8 mouse cellular contexts compared by ENCODE assay signal in genomic region chr11:119514967-119515636, GRCm38 (mm10). TPM values are rescaled to one million over a fixed set of nuclear protein-coding genes. Genes with fewer than 3 reads are reported as not detected.
A peak's percentile ranks its signal among the peaks of the same experiment; 100 is the strongest.
DNase-seq lines count a peak whose midpoint lies in the region; ATAC-seq and TF ChIP-seq lines count a peak whose summit lies in the region.

No protein-coding gene starts in this region.

- DNase-seq in kidney, postnatal 4 days: peak; percentile 31 to 48
- no peak for DNase-seq in kidney, adult 2 months
- DNase-seq in embryo, embryonic 10 days (ENCODE audit: low spot score): peak; percentile 77
- DNase-seq in hindbrain, embryonic 14.5 days (ENCODE audit: low spot score): peak; percentile 65
- peak; percentile 69 for DNase-seq in right cerebral cortex, postnatal 25 days
- no peak for DNase-seq in kidney, postnatal 25 days
- DNase-seq in spleen, adult 12 weeks (ENCODE audit: low spot score): no peak

- no peak overlapping the region for H3K4me3 ChIP-seq in kidney, adult 2 months (ENCODE audit: insufficient read depth, low read depth, low read length)
- peak overlapping the region; percentile 11; the same call in 1 of the 2 replicates for H3K4me3 ChIP-seq in hindbrain, embryonic 14.5 days (replicated peaks; ENCODE audit: low read length)
- peak overlapping the region; percentile 14; the same call in 1 of the 2 replicates for H3K4me3 ChIP-seq in limb, embryonic 15.5 days

- H3K36me3 ChIP-seq in kidney, adult 2 months (ENCODE audit: control insufficient read depth, insufficient read depth, low read length): no peaks in the 10 kb centered on the region
- H3K36me3 ChIP-seq in hindbrain, embryonic 14.5 days (replicated peaks; ENCODE audit: control insufficient read depth, insufficient read depth): no peaks in the 10 kb centered on the region
- no peaks in the 10 kb centered on the region for H3K36me3 ChIP-seq in limb, embryonic 15.5 days

- H3K27me3 ChIP-seq in kidney, adult 2 months (replicated peaks; ENCODE audit: control insufficient read depth, insufficient read depth, low read length): no peaks in the 10 kb centered on the region
- H3K27me3 ChIP-seq in hindbrain, embryonic 14.5 days (ENCODE audit: control insufficient read depth, insufficient read depth, low read length): no peaks in the 10 kb centered on the region
- H3K27me3 ChIP-seq in limb, embryonic 15.5 days: peaks cover 16% of the 10 kb centered on the region

- WGBS in kidney, adult 2 months: 11% methylated on average over 21 of the region's 21 CpGs
- WGBS in hindbrain, embryonic 14.5 days: 3% methylated on average over 21 of the region's 21 CpGs
- WGBS in limb, embryonic 15.5 days: 5% methylated on average over 21 of the region's 21 CpGs

- H3K27ac ChIP-seq in kidney, adult 2 months (ENCODE audit: insufficient read depth, low read depth, low read length): no peak overlapping the region
- peak overlapping the region; percentile 80 for H3K27ac ChIP-seq in hindbrain, embryonic 14.5 days
- H3K27ac ChIP-seq in limb, embryonic 15.5 days: no peak overlapping the region

- no peak for TF ChIP-seq POLR2A in kidney, adult 2 months (IDR thresholded peaks at IDR 0.05; ENCODE audit: low read depth, low read length)

- H3K4me2 ChIP-seq in hindbrain, embryonic 14.5 days (replicated peaks): peak overlapping the region; percentile 43
- peak overlapping the region; percentile 34 for H3K4me2 ChIP-seq in limb, embryonic 15.5 days

- peak; percentile 52 for ATAC-seq in hindbrain, embryonic 14.5 days (ENCODE audit: low FRiP score)
- ATAC-seq in limb, embryonic 15.5 days (ENCODE audit: insufficient number of reproducible peaks, low FRiP score, low TSS enrichment, low read depth): no peak

- H3K4me1 ChIP-seq in kidney, adult 2 months (ENCODE audit: control insufficient read depth, insufficient read depth, low read length): no peaks in the 10 kb centered on the region
- peaks cover 31% of the 10 kb centered on the region for H3K4me1 ChIP-seq in hindbrain, embryonic 14.5 days (replicated peaks; ENCODE audit: control insufficient read depth, insufficient read depth, low read length)
- peaks cover 21% of the 10 kb centered on the region for H3K4me1 ChIP-seq in limb, embryonic 15.5 days

- no peaks in the 10 kb centered on the region for H3K9me3 ChIP-seq in hindbrain, embryonic 14.5 days (ENCODE audit: control insufficient read depth, low read length)
- H3K9me3 ChIP-seq in limb, embryonic 15.5 days: no peaks in the 10 kb centered on the region

- H3K9ac ChIP-seq in hindbrain, embryonic 14.5 days: peak overlapping the region; percentile 45
- H3K9ac ChIP-seq in limb, embryonic 15.5 days: no peak overlapping the region

- TF ChIP-seq CTCF in kidney, adult 2 months (conservative IDR thresholded peaks at IDR 0.05; ENCODE audit: insufficient read depth, insufficient read length, low read depth, low read length): no peak

RNA-seq across cellular contexts. Expression of gene Endov, which starts 24.0 kb away (rescaled TPM):
- polyA plus RNA-seq in kidney, adult 2 months (2012; rRNA removed): 14.1 TPM in 2 replicates
- 11.4 and 15.9 TPM in 2 replicates for polyA plus RNA-seq in hindbrain, embryonic 14.5 days (2014; fragmentation: Nextera tagmentation; extraction: Ambion mirVana)
- 13.8 and 15.7 TPM in 2 replicates for polyA plus RNA-seq in limb, embryonic 15.5 days (2015; fragmentation: Nextera tagmentation; extraction: Ambion mirVana)

RNA-seq across cellular contexts. Expression of gene Nptx1, which starts 32.5 kb away (rescaled TPM):
- 0.08 and 0.10 TPM in 2 replicates for polyA plus RNA-seq in kidney, adult 2 months (2012; rRNA removed)
- 17.4 and 20.5 TPM in 2 replicates for polyA plus RNA-seq in hindbrain, embryonic 14.5 days (2014; fragmentation: Nextera tagmentation; extraction: Ambion mirVana)
- polyA plus RNA-seq in limb, embryonic 15.5 days (2015; fragmentation: Nextera tagmentation; extraction: Ambion mirVana): 1.2 and 1.8 TPM in 2 replicates

Comparison
In these comparisons a context has a peak if more than half of its experiments do, and no peak if none do; other contexts are left out.
1. DNase-seq: peak in kidney, postnatal 4 days (2 of 2), embryo, embryonic 10 days (single experiment), hindbrain, embryonic 14.5 days (single experiment) and right cerebral cortex, postnatal 25 days (single experiment); none in kidney, adult 2 months (single experiment), kidney, postnatal 25 days (0 of 2) and spleen, adult 12 weeks (single experiment).